Mouse (Mus musculus) hindbrain, embryonic 15.5 days (tissue): ENCODE data around the gene Arid1b. TPM values are rescaled to one million over a fixed set of nuclear protein-coding genes. Genes with fewer than 3 reads are reported as not detected.
A peak's percentile ranks its signal among the peaks of the same experiment; 100 is the strongest.

Source experiments
- ATAC-seq: fragments of 200-750 bp; cut with Nextera tagmentation; 2 replicates; pipeline ENCODE4 v1.8.0; 2017; ENCODE audit warnings: low read depth, moderate number of reproducible peaks, moderate TSS enrichment; ENCODE audit not compliant: low FRiP score
- H3K27ac ChIP-seq: fragments of 300-500 bp; sonication (generic); replicated peaks from 2 replicates; pipeline ENCODE4 v1.5.1; 2015; ENCODE audit warnings: mild to moderate bottlenecking, inconsistent platforms
- H3K27me3 ChIP-seq: fragments of 300-500 bp; sonication (generic); 2 replicates; pipeline ENCODE4 v1.6.1; 2015; ENCODE audit warnings: control low read depth, inconsistent platforms
- H3K36me3 ChIP-seq: fragments of 300-500 bp; sonication (generic); 2 replicates; pipeline ENCODE4 v1.6.1; 2015; ENCODE audit warnings: control low read depth, inconsistent platforms
- H3K4me1 ChIP-seq: fragments of 300-500 bp; sonication (generic); replicated peaks from 2 replicates; pipeline ENCODE4 v1.6.1; 2015; ENCODE audit warnings: control low read depth, inconsistent platforms
- H3K4me2 ChIP-seq: fragments of 300-500 bp; sonication (generic); 2 replicates; pipeline ENCODE4 v1.6.1; 2015; ENCODE audit warnings: moderate library complexity, mild to moderate bottlenecking, inconsistent platforms
- H3K4me3 ChIP-seq: fragments of 300-500 bp; sonication (generic); 2 replicates; pipeline ENCODE4 v1.5.1; 2015; ENCODE audit warnings: mild to moderate bottlenecking, inconsistent platforms
- H3K9ac ChIP-seq: fragments of 300-500 bp; sonication (generic); 2 replicates; pipeline ENCODE4 v1.6.1; 2015; ENCODE audit warnings: inconsistent platforms
- H3K9me3 ChIP-seq: fragments of 300-500 bp; sonication (generic); 2 replicates; pipeline ENCODE4 v1.6.1; 2016; ENCODE audit warnings: control low read depth, inconsistent platforms
- WGBS: fragments of 180-500 bp; shearing (Covaris S2); methylation state at CpG from one replicate; pipeline ENCODE4 v1.1.7; 2015; 5-methylcytosine and 5-hydroxymethylcytosine counted together
- polyA plus RNA-seq: library from polyadenylated mRNA; unstranded; fragments of >200 nt; fragmentation: Nextera tagmentation; extraction: Ambion mirVana; gene quantifications from 2 replicates; pipeline ENCODE4 v1.2.1, GENCODE M21; 2015

The Arid1b gene
- 12.5 and 14.3 TPM in 2 replicates for polyA plus RNA-seq

GRCm38 (mm10) chr17:4993840-4994503 is at the start of gene Arid1b:
Gene Arid1b (plus strand): TSS chr17:4994332.
- ATAC-seq, result peak; percentile 83
- Histone ChIP-seq H3K27ac (peak within 1 kb of the TSS; percentile 100), H3K9me3 (no peaks in the 10 kb centered on the region), H3K4me2 (peak within 1 kb of the TSS; percentile 65), H3K4me1 (peaks cover 33% of the 10 kb centered on the region), H3K36me3 (no peaks in the 10 kb centered on the region), H3K4me3 (peak within 1 kb of the TSS; percentile 95), H3K27me3 (no peaks in the 10 kb centered on the region), H3K9ac (peak within 1 kb of the TSS; percentile 91)
- under 1% methylated on average over 50 of the region's 58 CpGs for WGBS

GRCm38 (mm10) chr17:4945311-4945751 is 48.8 kb upstream of the Arid1b start:
- Histone ChIP-seq H3K4me1 (peaks cover 15% of the 10 kb centered on the region), H3K27ac (0 out of 2 replicates have a peak overlapping the region, but pooled peaks have one; percentile 5), H3K9ac (no peak overlapping the region), H3K9me3 (no peaks in the 10 kb centered on the region), H3K36me3 (no peaks in the 10 kb centered on the region), H3K4me3 (no peak overlapping the region), H3K4me2 (no peak overlapping the region), H3K27me3 (no peaks in the 10 kb centered on the region)
- 60% methylated on average over 6 of the region's 6 CpGs for WGBS
- no peak for ATAC-seq

GRCm38 (mm10) chr17:4945871-4946331 is 48.2 kb upstream of the Arid1b start:
- 0 out of 2 replicates have a peak overlapping the region, but pooled peaks have one; percentile 5 for H3K27ac ChIP-seq
- WGBS, result 22% methylated on average over 11 of the region's 11 CpGs
- H3K4me1 ChIP-seq, result peaks cover 15% of the 10 kb centered on the region
- no peaks in the 10 kb centered on the region for H3K9me3 ChIP-seq
- H3K36me3 ChIP-seq, result no peaks in the 10 kb centered on the region
- ATAC-seq, result peak; percentile 56
- H3K27me3 ChIP-seq, result no peaks in the 10 kb centered on the region
- H3K4me2 ChIP-seq, result 0 out of 2 replicates have a peak overlapping the region, but pooled peaks have one; percentile 29
- no peak overlapping the region for H3K4me3 ChIP-seq
- H3K9ac ChIP-seq, result no peak overlapping the region

- no peak overlapping the region for H3K27ac ChIP-seq
- H3K27me3 ChIP-seq, result no peaks in the 10 kb centered on the region
- H3K4me2 ChIP-seq, result peak overlapping the region; percentile 1; the same call in 1 of the 2 replicates
- no peaks in the 10 kb centered on the region for H3K9me3 ChIP-seq
- ATAC-seq, result peak; percentile 54; the same call in 1 of the 2 replicates
- peaks cover 15% of the 10 kb centered on the region for H3K4me1 ChIP-seq
- no peaks in the 10 kb centered on the region for H3K36me3 ChIP-seq
- H3K4me3 ChIP-seq, result no peak overlapping the region
- 19% methylated on average over 12 of the region's 12 CpGs for WGBS
- no peak overlapping the region for H3K9ac ChIP-seq
Observed at GRCm38 (mm10) chr17:4946421-4946974, 47.6 kb upstream of the Arid1b start.

DNA sequence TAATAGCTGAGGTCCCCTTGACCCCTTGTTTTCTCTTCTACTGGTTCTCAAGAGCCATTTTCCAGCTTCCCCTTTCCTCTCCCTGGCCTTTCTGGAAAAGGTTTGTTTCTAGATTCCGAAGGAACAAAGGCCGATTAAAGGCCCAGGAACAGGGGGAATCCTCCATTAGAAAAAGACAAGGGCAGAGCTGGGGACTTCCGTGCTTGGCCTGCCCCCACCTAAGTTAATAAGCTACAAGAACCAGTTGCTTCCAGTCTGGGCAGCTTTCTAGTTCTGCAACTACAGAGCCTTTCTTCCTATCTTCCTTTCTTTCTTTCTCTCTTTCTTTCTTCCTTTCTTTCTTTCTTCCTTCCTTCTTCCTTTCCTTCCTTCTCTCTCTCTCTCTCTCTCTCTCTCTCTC is 47.1 kb upstream of the Arid1b start:
- no peak overlapping the region for H3K27ac ChIP-seq
- no peaks in the 10 kb centered on the region for H3K27me3 ChIP-seq
- peaks cover 15% of the 10 kb centered on the region for H3K4me1 ChIP-seq
- H3K36me3 ChIP-seq, result no peaks in the 10 kb centered on the region
- 29% methylated on average over 3 of the region's 3 CpGs for WGBS
- no peaks in the 10 kb centered on the region for H3K9me3 ChIP-seq
- ATAC-seq, result no peak
- 0 out of 2 replicates have a peak overlapping the region, but pooled peaks have one; percentile 1 for H3K4me2 ChIP-seq
- H3K4me3 ChIP-seq, result no peak overlapping the region
- H3K9ac ChIP-seq, result no peak overlapping the region

- H3K4me1 ChIP-seq, result peaks cover 15% of the 10 kb centered on the region
- no peaks in the 10 kb centered on the region for H3K9me3 ChIP-seq
- 67% methylated on average over 2 of the region's 2 CpGs for WGBS
- ATAC-seq, result no peak
- no peak overlapping the region for H3K27ac ChIP-seq
- no peak overlapping the region for H3K4me2 ChIP-seq
- no peak overlapping the region for H3K4me3 ChIP-seq
- no peaks in the 10 kb centered on the region for H3K36me3 ChIP-seq
- no peaks in the 10 kb centered on the region for H3K27me3 ChIP-seq
- no peak overlapping the region for H3K9ac ChIP-seq
Observed at GRCm38 (mm10) chr17:4947439-4947838, 46.7 kb upstream of the Arid1b start.

DNA sequence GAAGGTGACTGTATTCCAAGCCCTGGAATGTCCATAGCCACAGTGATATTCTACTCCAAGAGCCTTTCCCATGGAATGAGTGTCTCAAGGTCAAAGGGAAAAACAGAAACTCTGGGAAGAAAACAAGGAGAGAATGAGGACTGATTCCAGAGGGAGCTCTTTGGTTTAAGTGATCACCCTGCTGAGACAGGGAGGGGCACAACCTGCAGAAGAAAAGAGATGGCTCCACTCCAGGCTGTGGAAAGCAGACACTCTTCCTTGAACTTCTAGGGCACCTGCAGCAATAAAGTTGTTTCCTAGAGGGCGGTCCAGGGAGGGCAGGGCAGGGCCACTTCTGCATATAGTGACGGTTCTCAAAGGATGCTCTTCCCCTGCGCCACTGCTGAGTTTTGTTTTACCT is 45.6 kb upstream of the Arid1b start:
- H3K9me3 ChIP-seq, result no peaks in the 10 kb centered on the region
- peaks cover 15% of the 10 kb centered on the region for H3K4me1 ChIP-seq
- H3K4me2 ChIP-seq, result no peak overlapping the region
- no peak for ATAC-seq
- no peaks in the 10 kb centered on the region for H3K27me3 ChIP-seq
- 65% methylated on average over 3 of the region's 3 CpGs for WGBS
- no peak overlapping the region for H3K27ac ChIP-seq
- H3K4me3 ChIP-seq, result no peak overlapping the region
- no peaks in the 10 kb centered on the region for H3K36me3 ChIP-seq
- H3K9ac ChIP-seq, result no peak overlapping the region

GRCm38 (mm10) chr17:4954431-4954830 is 39.7 kb upstream of the Arid1b start:
- H3K27me3 ChIP-seq, result no peaks in the 10 kb centered on the region
- no peak overlapping the region for H3K4me3 ChIP-seq
- 43% methylated on average over 4 of the region's 4 CpGs for WGBS
- H3K36me3 ChIP-seq, result no peaks in the 10 kb centered on the region
- no peak overlapping the region for H3K27ac ChIP-seq
- H3K9me3 ChIP-seq, result no peaks in the 10 kb centered on the region
- H3K4me1 ChIP-seq, result peaks cover 7% of the 10 kb centered on the region; the same call in 1 of the 2 replicates
- no peak overlapping the region for H3K4me2 ChIP-seq
- no peak overlapping the region for H3K9ac ChIP-seq
- no peak for ATAC-seq

GRCm38 (mm10) chr17:4964192-4964877 is 29.8 kb upstream of the Arid1b start:
- no peak for ATAC-seq
- no peaks in the 10 kb centered on the region for H3K27me3 ChIP-seq
- no peak overlapping the region for H3K4me3 ChIP-seq
- H3K9ac ChIP-seq, result no peak overlapping the region
- no peak overlapping the region for H3K27ac ChIP-seq
- H3K4me1 ChIP-seq, result no peaks in the 10 kb centered on the region
- no peak overlapping the region for H3K4me2 ChIP-seq
- H3K9me3 ChIP-seq, result no peaks in the 10 kb centered on the region
- no peaks in the 10 kb centered on the region for H3K36me3 ChIP-seq
- WGBS, result 73% methylated on average over 10 of the region's 10 CpGs

- H3K36me3 ChIP-seq, result no peaks in the 10 kb centered on the region
- no peak overlapping the region for H3K4me2 ChIP-seq
- H3K4me1 ChIP-seq, result 0 out of 2 replicates have a peak, but pooled peaks cover 2% of the 10 kb centered on the region
- no peak overlapping the region for H3K4me3 ChIP-seq
- H3K9me3 ChIP-seq, result no peaks in the 10 kb centered on the region
- H3K9ac ChIP-seq, result no peak overlapping the region
- H3K27me3 ChIP-seq, result no peaks in the 10 kb centered on the region
- WGBS, result 60% methylated on average over 4 of the region's 4 CpGs
- no peak overlapping the region for H3K27ac ChIP-seq
- no peak for ATAC-seq
Observed at GRCm38 (mm10) chr17:4967201-4967600, 26.9 kb upstream of the Arid1b start.

- no peak overlapping the region for H3K4me3 ChIP-seq
- H3K36me3 ChIP-seq, result no peaks in the 10 kb centered on the region
- no peak overlapping the region for H3K4me2 ChIP-seq
- H3K4me1 ChIP-seq, result 0 out of 2 replicates have a peak, but pooled peaks cover 4% of the 10 kb centered on the region
- no peak overlapping the region for H3K9ac ChIP-seq
- no peak overlapping the region for H3K27ac ChIP-seq
- 96% methylated on average over 3 of the region's 3 CpGs for WGBS
- H3K9me3 ChIP-seq, result no peaks in the 10 kb centered on the region
- no peaks in the 10 kb centered on the region for H3K27me3 ChIP-seq
- no peak for ATAC-seq
Observed at GRCm38 (mm10) chr17:4968035-4968434, 26.1 kb upstream of the Arid1b start.

DNA sequence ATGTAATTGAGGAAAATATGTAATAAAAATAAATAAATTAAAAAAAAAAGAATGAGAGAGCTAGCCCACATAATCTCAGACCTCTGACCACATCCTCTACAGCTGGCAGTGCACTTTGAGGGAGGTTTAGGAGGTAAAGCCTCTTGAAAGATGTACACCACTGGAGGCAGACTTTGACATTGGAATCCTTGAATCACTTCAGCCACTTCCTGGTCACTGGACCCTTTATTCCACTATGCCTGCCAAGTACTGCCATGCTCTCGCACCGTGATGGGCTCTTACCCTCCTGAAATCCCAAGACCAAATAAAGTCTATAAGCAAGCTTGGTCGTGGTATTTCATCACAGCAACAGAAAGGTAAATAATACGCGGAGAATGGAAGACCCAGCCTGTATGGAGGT is 25.3 kb upstream of the Arid1b start:
- 94% methylated on average over 5 of the region's 5 CpGs for WGBS
- H3K27me3 ChIP-seq, result no peaks in the 10 kb centered on the region
- H3K9me3 ChIP-seq, result no peaks in the 10 kb centered on the region
- no peak overlapping the region for H3K4me2 ChIP-seq
- H3K27ac ChIP-seq, result no peak overlapping the region
- no peak overlapping the region for H3K4me3 ChIP-seq
- H3K4me1 ChIP-seq, result 0 out of 2 replicates have a peak, but pooled peaks cover 4% of the 10 kb centered on the region
- no peak for ATAC-seq
- H3K9ac ChIP-seq, result no peak overlapping the region
- H3K36me3 ChIP-seq, result no peaks in the 10 kb centered on the region
